Mouse (Mus musculus): ENCODE results near the gene Rack1. TPM values are rescaled to one million over a fixed set of nuclear protein-coding genes. Genes with fewer than 3 reads are reported as not detected.

Rack1 gene
- total RNA-seq, 1 experiment, result 3,112 TPM

GRCm38 (mm10) chr11:48797287-48797686 is 2.8 kb upstream of the Rack1 start:
- peaks cover 0 to 2% of the 10 kb centered on the region in 2 experiments; a peak in 2 of 4 replicates for H3K4me1 ChIP-seq (ENCODE audit: control insufficient read depth in 2 of 2, insufficient read depth in 2 of 2, low read length in 2 of 2, poor library complexity in 1 of 2)
- H3K36me3 ChIP-seq (ENCODE audit: control insufficient read depth, insufficient read depth, low read length, poor library complexity, severe bottlenecking), result peaks cover 21% of the 10 kb centered on the region
- H3K9me3 ChIP-seq (ENCODE audit: control insufficient read depth, insufficient read depth, low read depth, low read length), result no peaks in the 10 kb centered on the region
- DNase-seq (ENCODE audit: low read depth, low spot score), result no peak
- no peak overlapping the region for H3K4me3 ChIP-seq (ENCODE audit: insufficient read depth in 1 of 2, low read depth in 1 of 2, low read length in 2 of 2, poor library complexity in 1 of 2, severe bottlenecking in 1 of 2)
- TF ChIP-seq ZC3H11A (IDR thresholded peaks at IDR 0.05; ENCODE audit: borderline replicate concordance, low read depth, low read length), result no peak
- no peak for TF ChIP-seq HCFC1 (IDR thresholded peaks at IDR 0.05; ENCODE audit: borderline replicate concordance, insufficient read depth, low read length)
- H3K27ac ChIP-seq (ENCODE audit: insufficient read depth, low read depth, low read length, poor library complexity, severe bottlenecking), result no peak overlapping the region
- H3K9ac ChIP-seq (ENCODE audit: insufficient read depth, low read depth, low read length, poor library complexity, severe bottlenecking), result no peak overlapping the region; the same call in 1 of the 2 replicates
- in situ Hi-C loops (cut with MboI; ENCODE audit: low sequenced_read_pairs in 2 of 2, unreplicated experiment in 2 of 2), result no loop called here

DNA sequence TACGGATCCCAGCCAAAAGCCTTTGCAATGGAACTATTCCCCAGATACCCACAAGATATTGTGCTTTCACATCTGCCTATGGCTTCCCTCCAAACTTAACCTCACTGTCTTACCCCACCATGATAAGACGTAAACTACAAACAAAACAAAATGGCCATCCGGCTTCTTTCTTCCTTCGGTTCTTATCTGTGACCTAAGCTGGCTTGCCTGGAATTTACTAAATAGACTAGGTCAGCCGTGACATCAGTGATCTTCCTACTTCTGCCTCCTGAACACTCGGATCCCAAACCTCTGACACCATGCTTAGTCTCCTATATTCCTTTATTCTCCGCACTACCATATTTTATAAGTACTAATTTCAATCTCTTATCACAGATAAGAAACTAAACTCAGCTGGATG is 1.8 kb upstream of the Rack1 start:
- Histone ChIP-seq H3K9ac (ENCODE audit: insufficient read depth, low read depth, low read length, poor library complexity, severe bottlenecking) (peak overlapping the region; percentile 67; the same call in 1 of the 2 replicates), H3K9me3 (ENCODE audit: control insufficient read depth, insufficient read depth, low read depth, low read length) (no peaks in the 10 kb centered on the region), H3K36me3 (ENCODE audit: control insufficient read depth, insufficient read depth, low read length, poor library complexity, severe bottlenecking) (peaks cover 30% of the 10 kb centered on the region), H3K27ac (ENCODE audit: insufficient read depth, low read depth, low read length, poor library complexity, severe bottlenecking) (peak overlapping the region; percentile 18; the same call in 1 of the 2 replicates), H3K4me1 (ENCODE audit: control insufficient read depth in 2 of 2, insufficient read depth in 2 of 2, low read length in 2 of 2, poor library complexity in 1 of 2) (peaks cover 0 to 3% of the 10 kb centered on the region in 2 experiments; a peak in 2 of 4 replicates), H3K4me3 (ENCODE audit: insufficient read depth in 1 of 2, low read depth in 1 of 2, low read length in 2 of 2, poor library complexity in 1 of 2, severe bottlenecking in 1 of 2) (peak overlapping the region; percentile 40 to 94; a peak in 2 of 4 replicates)
- no peak for TF ChIP-seq HCFC1 (IDR thresholded peaks at IDR 0.05; ENCODE audit: borderline replicate concordance, insufficient read depth, low read length)
- no peak for DNase-seq (ENCODE audit: low read depth, low spot score)
- in situ Hi-C loops (cut with MboI; ENCODE audit: low sequenced_read_pairs in 2 of 2, unreplicated experiment in 2 of 2), result no loop called here

DNA sequence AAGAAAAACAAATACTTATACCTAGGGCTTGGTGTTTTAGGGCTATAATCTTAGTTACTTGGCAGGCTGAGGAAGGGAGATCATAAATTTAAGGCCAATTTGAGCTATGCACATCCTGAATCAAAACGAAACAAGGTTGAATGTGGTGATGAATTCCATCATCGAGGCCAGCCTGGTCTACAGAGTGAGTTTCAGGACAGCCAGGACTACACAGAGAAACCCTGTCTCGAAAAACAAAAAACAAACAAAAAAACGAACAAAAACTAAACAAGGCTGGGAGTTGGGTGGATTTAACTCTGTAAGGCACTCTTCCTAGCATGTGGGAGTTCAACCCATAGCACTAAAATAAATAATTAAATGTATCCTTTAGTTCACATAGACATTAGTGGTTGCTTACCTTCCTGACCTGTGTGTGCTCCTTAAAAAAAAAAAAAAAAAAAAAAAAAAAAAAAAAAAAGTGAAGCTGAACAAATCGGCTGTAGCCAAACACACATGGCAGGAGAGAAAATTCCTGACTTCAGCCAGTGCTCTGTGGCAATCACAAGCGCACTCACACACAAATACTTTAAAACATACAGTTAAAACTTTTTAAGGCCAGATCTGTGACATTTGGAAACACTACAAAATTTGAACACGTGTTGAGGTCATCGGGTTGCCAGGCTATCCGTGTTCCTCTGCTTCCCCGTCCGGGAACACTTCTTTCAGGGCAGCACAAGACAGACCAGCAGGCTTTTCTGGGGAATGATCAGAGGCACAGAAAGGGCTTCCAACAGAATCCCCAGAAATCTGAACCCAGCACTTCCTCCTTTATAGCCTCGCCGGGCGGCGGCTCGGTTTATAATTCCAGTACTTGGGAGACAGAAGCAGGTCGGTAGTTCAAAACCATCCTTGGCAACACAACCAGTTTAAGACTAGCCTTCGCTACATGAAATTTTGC is 880 bp upstream of the Rack1 start:
- Histone ChIP-seq H3K36me3 (ENCODE audit: control insufficient read depth, insufficient read depth, low read length, poor library complexity, severe bottlenecking) (peaks cover 38% of the 10 kb centered on the region), H3K4me3 (ENCODE audit: insufficient read depth in 1 of 2, low read depth in 1 of 2, low read length in 2 of 2, poor library complexity in 1 of 2, severe bottlenecking in 1 of 2) (peak overlapping the region; percentile 86 to 94), H3K9ac (ENCODE audit: insufficient read depth, low read depth, low read length, poor library complexity, severe bottlenecking) (peak overlapping the region; percentile 94), H3K9me3 (ENCODE audit: control insufficient read depth, insufficient read depth, low read depth, low read length) (no peaks in the 10 kb centered on the region), H3K27ac (ENCODE audit: insufficient read depth, low read depth, low read length, poor library complexity, severe bottlenecking) (peak overlapping the region; percentile 95), H3K4me1 (ENCODE audit: control insufficient read depth in 2 of 2, insufficient read depth in 2 of 2, low read length in 2 of 2, poor library complexity in 1 of 2) (peaks cover 0 to 3% of the 10 kb centered on the region in 2 experiments; a peak in 2 of 4 replicates)
- in situ Hi-C loops (cut with MboI; ENCODE audit: low sequenced_read_pairs in 2 of 2, unreplicated experiment in 2 of 2), result no loop called here
- DNase-seq (ENCODE audit: low read depth, low spot score), result no peak
- no peak for TF ChIP-seq HCFC1 (IDR thresholded peaks at IDR 0.05; ENCODE audit: borderline replicate concordance, insufficient read depth, low read length)
- TF ChIP-seq ZC3H11A (IDR thresholded peaks at IDR 0.05; ENCODE audit: borderline replicate concordance, low read depth, low read length), result no peak
- no peak for TF ChIP-seq MAFK (IDR thresholded peaks at IDR 0.05; ENCODE audit: insufficient read depth, low read depth, low read length)
- TF ChIP-seq ZNF384 (IDR thresholded peaks at IDR 0.05; ENCODE audit: low read depth, low read length), result peak; percentile 95

GRCm38 (mm10) chr11:48801831-48802772 is 2.0 kb downstream of the Rack1 start:
- Histone ChIP-seq H3K4me3 (ENCODE audit: insufficient read depth in 1 of 2, low read depth in 1 of 2, low read length in 2 of 2, poor library complexity in 1 of 2, severe bottlenecking in 1 of 2) (peak overlapping the region; percentile 86 to 94), H3K27ac (ENCODE audit: insufficient read depth, low read depth, low read length, poor library complexity, severe bottlenecking) (no peak overlapping the region), H3K9me3 (ENCODE audit: control insufficient read depth, insufficient read depth, low read depth, low read length) (no peaks in the 10 kb centered on the region), H3K9ac (ENCODE audit: insufficient read depth, low read depth, low read length, poor library complexity, severe bottlenecking) (peak overlapping the region; percentile 94), H3K36me3 (ENCODE audit: control insufficient read depth, insufficient read depth, low read length, poor library complexity, severe bottlenecking) (peaks cover 59% of the 10 kb centered on the region), H3K4me1 (ENCODE audit: control insufficient read depth in 2 of 2, insufficient read depth in 2 of 2, low read length in 2 of 2, poor library complexity in 1 of 2) (peaks cover 0 to 3% of the 10 kb centered on the region in 2 experiments; a peak in 2 of 4 replicates)
- no peak for DNase-seq (ENCODE audit: low read depth, low spot score)
- TF ChIP-seq ZNF384 (IDR thresholded peaks at IDR 0.05; ENCODE audit: low read depth, low read length) (no peak), ZC3H11A (IDR thresholded peaks at IDR 0.05; ENCODE audit: borderline replicate concordance, low read depth, low read length) (no peak), CHD2 (IDR thresholded peaks at IDR 0.05; ENCODE audit: low read depth, low read length) (no peak), MAFK (IDR thresholded peaks at IDR 0.05; ENCODE audit: insufficient read depth, low read depth, low read length) (no peak), HCFC1 (IDR thresholded peaks at IDR 0.05; ENCODE audit: borderline replicate concordance, insufficient read depth, low read length) (no peak)
- in situ Hi-C loops (cut with MboI; ENCODE audit: low sequenced_read_pairs in 2 of 2, unreplicated experiment in 2 of 2), result no loop called here

Data from ES-E14 (cell line).